Mouse (Mus musculus) lung, adult 2 months (tissue): Measurements from ENCODE around the gene Psap. TPM values are rescaled to one million over a fixed set of nuclear protein-coding genes. Genes with fewer than 3 reads are reported as not detected.
"Not testable (repeated sequence)": the region's sequence is repeated elsewhere in the genome, so short reads cannot be mapped to it uniquely, and the experiment has no call there.

Experiments
- DNase-seq: peaks from one replicate; pipeline ENCODE4 v3.0.0; 2022
- H3K4me1 ChIP-seq: fragments of 200-500 bp; 2 replicates; pipeline ENCODE4 v1.6.1; 2011; ENCODE audit warnings: low read length; ENCODE audit not compliant: control insufficient read depth, insufficient read depth
- H3K4me3 ChIP-seq: fragments of 200-500 bp; replicated peaks from 2 replicates; pipeline ENCODE3; 2011; ENCODE audit warnings: low read depth, mild to moderate bottlenecking, control low read depth, low read length; ENCODE audit errors: extremely low read depth
- CTCF ChIP-seq: fragments of 200-500 bp; IDR thresholded peaks from 2 replicates; pipeline ENCODE4 v1.5.1; 2011; ENCODE audit warnings: mild to moderate bottlenecking, low read length, control low read depth; ENCODE audit not compliant: insufficient read depth
- POLR2A ChIP-seq: fragments of 200-500 bp; IDR thresholded peaks from 2 replicates; pipeline ENCODE4 v1.6.1; 2011; ENCODE audit warnings: low read depth, mild to moderate bottlenecking, control low read depth, low read length, borderline replicate concordance; ENCODE audit errors: extremely low read depth
- WGBS: fragments of 180-500 bp; shearing (Covaris S2); methylation state at CpG from one replicate; pipeline ENCODE4 v1.1.7; 2018; 5-methylcytosine and 5-hydroxymethylcytosine counted together
- polyA plus RNA-seq: library from polyadenylated mRNA; depleted of rRNA; stranded (reverse); fragments of >200 nt; gene quantifications from 2 replicates; pipeline ENCODE4 v1.2.3, GENCODE M21; 2012; rRNA removed

Gene Psap
- polyA plus RNA-seq: 993 and 1,289 TPM in 2 replicates

DNA sequence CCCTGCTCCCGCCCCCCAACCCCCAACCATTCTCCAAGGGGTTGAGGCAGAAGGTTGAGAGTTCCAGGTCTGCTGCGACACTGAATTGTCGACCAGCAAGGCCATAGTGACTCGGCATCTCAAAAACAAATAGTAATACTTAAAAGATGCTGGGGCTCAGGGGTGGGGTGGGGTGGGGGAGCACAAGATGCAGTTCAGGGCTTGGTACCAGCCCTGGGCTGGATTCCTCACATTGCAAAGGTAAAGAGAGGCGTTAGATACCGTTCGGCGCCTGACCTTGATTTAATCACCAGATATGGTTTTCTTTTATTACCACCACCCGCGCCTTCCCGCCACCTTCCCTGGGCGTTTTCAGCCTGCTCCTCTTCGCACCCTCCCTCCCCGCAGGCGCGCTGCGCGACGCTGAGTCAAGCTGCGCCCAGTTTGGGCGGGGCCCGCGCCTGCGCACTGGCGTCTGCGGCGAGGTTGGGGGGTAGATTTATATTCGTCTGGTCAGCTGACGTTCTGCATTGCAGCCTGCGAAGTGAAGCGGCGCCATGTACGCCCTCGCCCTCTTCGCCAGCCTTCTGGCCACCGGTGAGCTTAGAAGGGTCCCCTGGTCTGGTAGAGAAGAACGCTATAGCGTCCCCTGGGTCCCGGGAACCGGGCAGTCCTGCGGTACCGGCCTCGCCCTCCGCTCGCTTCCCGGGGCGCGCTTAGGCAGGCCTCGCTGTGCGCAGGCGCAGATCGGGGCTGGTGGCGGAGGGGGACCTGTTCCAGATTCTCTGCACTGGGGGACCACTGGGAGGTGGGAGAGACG lies at the start of gene Psap:
Gene Psap (plus strand): TSS at position 421 of the 799 bp plus-strand sequence.
- H3K4me3 ChIP-seq: peak within 1 kb of the TSS; percentile 94
- peak; percentile 94 for DNase-seq
- 3% methylated on average over 54 of the region's 54 CpGs for WGBS

DNA sequence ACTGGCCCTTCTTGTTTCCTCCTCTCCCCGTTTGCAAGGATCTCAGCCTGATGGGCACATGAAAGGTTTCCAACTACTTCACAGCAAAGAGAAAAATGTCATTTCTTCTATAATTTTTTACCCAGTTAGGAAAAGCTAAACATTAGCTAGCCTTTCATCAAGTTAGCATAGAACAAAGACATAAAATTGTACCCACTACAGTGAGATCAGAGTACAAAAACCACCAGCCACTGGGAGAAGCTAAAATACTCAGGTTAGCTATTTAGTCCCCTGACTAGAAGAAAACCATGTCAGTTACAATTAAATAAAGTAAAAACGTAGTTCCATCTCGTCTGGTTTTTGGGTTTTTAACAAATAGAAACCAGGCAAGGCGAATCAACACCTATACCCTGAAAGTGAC lies 49.8 kb upstream of the Psap start:
- TF ChIP-seq POLR2A: no peak
- no peak for TF ChIP-seq CTCF
- Histone ChIP-seq H3K4me3 (no peak overlapping the region), H3K4me1 (no peaks in the 10 kb centered on the region; the same call in 1 of the 2 replicates)
- DNase-seq: no peak
- 61% methylated on average over 4 of the region's 4 CpGs for WGBS

More for the DNA sequence above, at the start of gene Psap:
- peaks cover 14% of the 10 kb centered on the region for H3K4me1 ChIP-seq
- TF ChIP-seq CTCF (no peak), POLR2A (peak; percentile 98)

DNA sequence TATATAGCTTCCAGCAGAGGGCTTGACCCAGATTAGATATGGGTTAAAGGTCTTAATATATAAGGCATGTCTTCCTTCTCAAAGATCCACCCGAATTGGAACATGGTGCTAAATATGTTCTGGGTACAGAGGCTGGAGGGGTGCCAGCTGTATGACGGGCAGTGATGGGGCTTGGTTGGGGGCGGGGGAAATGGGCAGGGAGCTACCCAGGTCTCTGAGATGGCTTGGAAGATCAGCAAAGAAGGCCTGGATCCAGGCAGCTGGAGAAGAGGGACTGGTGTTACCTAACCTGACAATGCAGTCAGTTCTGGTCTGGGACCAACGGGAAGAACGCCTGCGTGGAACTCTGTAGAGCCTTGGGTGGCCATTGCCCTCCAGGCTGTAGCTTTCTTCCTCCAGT lies 48.3 kb upstream of the Psap start:
- no peak for DNase-seq
- Histone ChIP-seq H3K4me3 (no peak overlapping the region), H3K4me1 (no peaks in the 10 kb centered on the region; the same call in 1 of the 2 replicates)
- TF ChIP-seq CTCF (no peak), POLR2A (no peak)
- WGBS: 85% methylated on average over 6 of the region's 6 CpGs

DNA sequence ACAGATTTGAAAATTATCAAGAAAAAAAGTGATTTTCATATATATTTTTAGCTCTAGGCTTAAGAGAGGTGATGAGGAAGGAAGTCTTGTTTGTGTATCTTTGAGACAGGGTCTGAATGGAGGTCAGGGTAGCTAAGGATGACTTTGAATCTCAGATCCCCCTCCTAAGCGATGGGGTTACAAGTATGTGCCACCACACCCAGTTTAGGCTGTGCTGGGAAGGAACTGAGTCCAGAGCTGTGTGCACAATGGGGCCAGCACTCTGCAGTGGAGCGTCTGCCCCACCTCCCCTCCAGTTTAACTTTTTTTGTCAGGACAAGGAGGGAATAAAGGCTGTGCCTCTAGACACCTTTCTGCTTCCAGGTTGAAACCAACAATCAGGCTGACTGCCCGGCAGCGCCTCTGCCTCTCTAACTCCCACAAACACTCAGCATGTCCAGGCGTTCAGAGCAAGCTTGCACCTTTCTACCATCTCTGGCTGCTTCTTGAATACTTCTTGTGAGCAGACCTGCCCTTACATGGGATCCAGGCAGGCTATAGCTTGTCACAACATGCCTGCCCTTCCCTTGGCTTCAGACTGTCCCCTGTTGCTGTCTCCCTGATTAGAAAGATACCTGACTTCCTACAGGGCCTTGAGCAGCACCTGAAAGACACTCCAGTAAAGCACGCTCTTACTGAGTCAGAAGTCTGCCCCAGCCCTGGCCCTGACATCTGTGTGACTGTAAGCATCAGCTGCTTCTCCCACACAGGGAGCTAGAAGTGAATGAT lies 46.9 kb upstream of the Psap start:
- 56% methylated on average over 6 of the region's 6 CpGs for WGBS
- TF ChIP-seq POLR2A (no peak), CTCF (no peak)
- Histone ChIP-seq H3K4me1 (no peaks in the 10 kb centered on the region; the same call in 1 of the 2 replicates), H3K4me3 (no peak overlapping the region)
- no peak for DNase-seq

DNA sequence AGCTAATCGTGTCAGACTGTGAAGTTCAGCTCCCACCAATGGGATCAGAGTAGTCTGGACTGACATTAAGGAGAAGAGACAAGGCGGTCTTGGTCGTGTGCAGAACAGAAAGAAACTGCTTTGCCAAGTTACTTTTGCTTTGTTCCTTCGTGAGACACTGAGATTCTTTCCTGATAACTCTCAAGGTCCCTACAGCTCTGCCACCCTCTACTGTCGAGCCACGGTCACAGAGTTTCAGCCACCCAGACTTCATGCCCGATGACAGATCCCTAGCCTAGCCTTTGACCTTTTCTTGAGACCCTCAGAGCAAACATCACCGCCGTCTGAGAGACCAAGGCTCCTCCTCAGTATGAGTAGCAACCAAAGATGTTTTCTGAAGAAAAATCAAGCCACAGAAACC lies 43.4 kb upstream of the Psap start:
- no peaks in the 10 kb centered on the region for H3K4me1 ChIP-seq
- 52% methylated on average over 9 of the region's 9 CpGs for WGBS
- no peak overlapping the region for H3K4me3 ChIP-seq
- TF ChIP-seq CTCF: no peak
- no peak for TF ChIP-seq POLR2A
- DNase-seq: no peak

DNA sequence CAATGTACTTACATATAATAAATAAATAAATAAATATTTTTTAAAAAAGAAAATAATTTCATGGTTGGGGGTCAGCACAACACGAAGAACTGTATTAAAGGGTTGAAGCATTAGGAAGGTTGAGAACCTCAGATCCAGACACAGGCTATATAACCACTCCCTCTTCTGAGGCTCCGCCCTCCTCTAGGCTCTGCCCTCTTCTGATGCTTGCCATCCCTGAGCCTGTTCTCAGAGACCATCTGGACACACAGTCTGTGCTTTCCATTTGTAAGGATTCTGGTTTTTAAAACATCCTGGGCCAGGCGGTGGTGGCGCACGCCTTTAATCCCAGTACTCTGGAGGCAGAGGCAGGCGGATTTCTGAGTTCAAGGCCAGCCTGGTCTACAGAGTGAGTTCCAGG lies 41.6 kb upstream of the Psap start:
- H3K4me1 ChIP-seq, H3K4me3 ChIP-seq, DNase-seq: not testable (repeated sequence)
- 94% methylated on average over 6 of the region's 6 CpGs for WGBS

DNA sequence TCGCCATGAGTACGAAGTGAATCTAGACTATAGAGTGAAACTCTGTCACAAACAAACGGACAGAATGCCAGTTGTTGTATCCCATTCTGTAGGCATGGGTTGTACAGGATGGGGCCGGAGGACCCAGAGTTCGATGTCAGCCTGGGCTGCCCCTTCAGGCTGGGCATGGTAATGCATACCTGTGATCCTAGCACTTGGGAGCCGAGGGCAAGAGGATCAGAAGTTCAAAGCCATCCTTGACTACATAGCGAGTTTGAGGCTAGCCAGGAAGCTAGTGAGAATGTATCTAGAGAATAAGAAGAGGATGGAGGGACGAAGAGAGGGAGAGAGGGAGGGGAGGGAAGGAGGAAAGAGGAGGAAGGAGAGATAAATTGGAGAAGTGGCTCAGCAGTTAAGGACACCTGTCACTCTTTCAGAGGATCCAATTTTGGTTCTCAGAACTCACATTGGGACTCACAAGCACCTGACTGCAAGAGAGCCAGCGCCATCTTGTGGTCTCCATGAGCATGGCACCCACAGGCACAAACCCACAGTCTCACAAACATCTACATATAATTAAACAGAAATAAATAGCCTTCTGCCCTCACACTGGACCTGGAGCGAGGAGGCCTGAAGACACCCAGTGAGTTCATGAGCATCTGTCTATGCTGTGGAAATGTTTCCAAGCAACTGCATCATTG lies 39.8 kb upstream of the Psap start:
- Histone ChIP-seq H3K4me1 (no peaks in the 10 kb centered on the region), H3K4me3 (no peak overlapping the region)
- no peak for TF ChIP-seq POLR2A
- peak; percentile 86 for TF ChIP-seq CTCF
- no peak for DNase-seq
- 63% methylated on average over 10 of the region's 10 CpGs for WGBS

DNA sequence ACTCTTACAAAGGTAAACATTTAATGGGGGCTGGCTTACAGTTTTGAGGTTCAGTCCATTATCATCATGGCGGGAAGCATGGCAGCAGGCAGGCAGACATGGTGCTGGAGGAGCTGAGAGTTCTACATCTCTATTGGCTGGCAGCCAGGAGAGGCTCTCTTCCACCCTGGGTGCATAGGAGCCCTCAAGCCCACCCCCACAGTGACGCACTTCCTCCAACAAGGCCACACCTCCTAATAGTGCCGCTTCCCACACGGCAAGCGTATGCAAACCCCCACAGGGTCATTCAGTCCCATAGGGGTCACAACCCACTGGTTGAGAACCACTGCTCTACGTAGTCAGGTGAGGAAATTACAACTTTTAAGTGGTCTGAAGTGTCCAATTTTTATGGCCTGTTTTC lies 37.0 kb upstream of the Psap start:
- TF ChIP-seq CTCF (no peak), POLR2A (no peak)
- DNase-seq: no peak
- Histone ChIP-seq H3K4me1 (no peaks in the 10 kb centered on the region), H3K4me3 (no peak overlapping the region)
- WGBS: 85% methylated on average over 6 of the region's 6 CpGs

DNA sequence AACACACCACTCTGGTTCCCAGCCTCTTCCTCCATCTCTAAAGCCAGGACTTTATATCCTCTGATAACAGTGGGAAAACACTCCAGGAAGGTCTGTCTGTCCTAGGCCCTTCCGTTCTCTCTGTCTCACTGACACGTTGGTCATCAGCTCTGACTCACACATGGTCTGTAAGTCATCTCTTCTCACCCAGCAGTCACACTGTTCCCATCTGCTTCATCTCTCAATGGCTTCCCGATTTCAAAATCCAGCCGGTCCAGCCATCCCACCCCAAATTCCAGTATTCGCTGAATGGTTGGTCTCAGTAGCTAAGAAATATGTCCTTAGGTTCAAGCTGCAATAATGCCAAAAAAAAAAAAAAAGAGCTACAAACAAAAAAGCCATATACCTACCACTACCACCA lies 33.5 kb upstream of the Psap start:
- 74% methylated on average over 5 of the region's 5 CpGs for WGBS
- DNase-seq: no peak
- no peak overlapping the region for H3K4me3 ChIP-seq
- no peak for TF ChIP-seq CTCF
- no peaks in the 10 kb centered on the region for H3K4me1 ChIP-seq
